Mouse (Mus musculus) brain, embryonic 14.5 days (tissue): ENCODE results near the gene Zfp62. TPM values are rescaled to one million over a fixed set of nuclear protein-coding genes. Genes with fewer than 3 reads are reported as not detected.

Experiments
- DNase-seq: peaks from one replicate; pipeline ENCODE4 v3.0.0-alpha.2; 2011; ENCODE audit warnings: low read depth
- CTCF ChIP-seq: fragments of 200-500 bp; IDR thresholded peaks from 2 replicates; pipeline ENCODE4 v1.5.1; 2012; ENCODE audit warnings: inconsistent platforms, mild to moderate bottlenecking, moderate library complexity, borderline replicate concordance; ENCODE audit not compliant: insufficient read depth, insufficient read length; ENCODE audit errors: extremely low read depth
- POLR2A ChIP-seq: fragments of 200-500 bp; IDR thresholded peaks from 2 replicates; pipeline ENCODE4 v1.6.1; 2012; ENCODE audit warnings: mild to moderate bottlenecking, inconsistent platforms, borderline replicate concordance; ENCODE audit not compliant: poor library complexity, insufficient read depth, insufficient read length, severe bottlenecking; ENCODE audit errors: extremely low read depth
- polyA plus RNA-seq: library from polyadenylated mRNA; depleted of rRNA; stranded (reverse); fragments of >200 nt; gene quantifications from 2 replicates; pipeline ENCODE4 v1.2.3, GENCODE M21; 2012

Zfp62 gene
- polyA plus RNA-seq, 1 experiment, result 34.9 TPM

DNA sequence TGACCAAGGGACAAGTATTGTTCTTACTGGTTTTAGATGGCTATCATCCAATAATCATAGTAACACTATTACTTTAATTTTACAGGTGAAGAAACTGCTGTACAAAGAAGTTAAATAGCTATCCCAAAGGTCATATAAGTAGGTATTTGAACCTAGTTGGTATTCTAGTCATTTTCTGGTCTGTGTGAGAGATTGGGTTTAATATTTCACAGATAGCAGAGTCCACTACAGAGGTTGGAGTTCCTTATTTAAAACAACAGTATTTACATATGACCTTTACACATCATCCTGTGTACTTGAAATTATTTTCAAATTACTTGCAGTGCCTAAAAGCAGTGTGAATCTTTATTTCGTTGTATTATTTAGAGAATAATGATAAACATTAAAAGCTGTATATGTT, 10.4 kb downstream of the Zfp62 start:
- no peak for DNase-seq
- no peak for TF ChIP-seq POLR2A
- TF ChIP-seq CTCF, result no peak

DNA sequence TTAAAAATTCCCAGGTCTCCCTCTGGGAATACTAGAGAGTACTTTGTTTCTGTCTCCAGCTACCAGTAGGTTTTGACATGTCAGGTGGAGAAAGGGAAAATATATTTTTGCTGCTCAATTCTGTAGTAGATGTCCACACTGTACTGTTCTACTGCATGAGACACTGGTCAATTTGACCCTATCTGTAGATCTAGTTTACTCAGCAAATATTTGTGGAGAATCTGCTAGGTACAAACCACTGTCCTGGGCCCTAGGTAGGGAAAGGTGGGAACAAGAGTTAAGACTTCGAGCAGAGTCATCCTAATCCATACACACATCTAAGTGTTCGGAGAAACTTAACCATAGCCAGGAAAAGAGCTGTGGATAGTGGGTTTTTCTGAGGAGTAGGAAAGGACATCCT, 16.2 kb downstream of the Zfp62 start:
- no peak for TF ChIP-seq CTCF
- TF ChIP-seq POLR2A, result no peak
- no peak for DNase-seq

DNA sequence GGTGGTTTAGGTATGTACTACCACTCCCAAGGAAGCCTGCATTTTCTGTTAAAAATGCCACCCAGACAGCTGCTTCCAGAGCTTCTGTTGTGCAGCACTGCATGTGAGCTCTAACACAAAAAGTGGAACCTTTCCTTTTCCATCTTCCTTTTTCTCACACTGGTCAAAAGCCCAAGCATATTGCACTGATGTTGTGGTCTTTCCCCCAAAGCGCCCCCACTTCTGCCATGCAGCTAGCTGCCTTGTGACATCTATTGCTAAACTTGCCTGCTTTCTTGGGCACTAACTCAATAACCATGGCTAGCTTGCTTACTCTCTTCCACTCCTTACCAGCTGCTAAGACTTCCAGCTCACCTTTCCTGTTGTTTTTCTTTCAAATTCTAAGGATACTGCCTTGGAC, 21.4 kb downstream of the Zfp62 start:
- no peak for TF ChIP-seq CTCF
- no peak for TF ChIP-seq POLR2A
- no peak for DNase-seq

DNA sequence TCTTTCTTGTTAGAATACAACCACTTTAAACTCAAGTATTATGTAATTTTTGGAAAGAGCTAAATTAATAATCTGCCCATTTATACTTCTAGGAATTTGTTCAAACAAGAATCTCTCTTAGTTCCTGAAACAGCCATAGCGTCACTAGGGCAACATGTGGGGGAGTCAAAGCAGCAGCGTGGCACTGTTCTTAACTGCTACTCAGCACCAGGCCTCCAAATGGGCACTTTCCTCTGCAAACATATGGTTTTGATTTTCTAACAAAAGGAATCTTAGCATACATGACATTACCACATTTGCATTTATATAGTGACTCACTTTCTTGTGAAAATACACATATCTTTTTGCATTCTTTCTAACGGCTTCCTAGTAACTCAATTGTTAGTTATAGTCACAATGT, 29.7 kb downstream of the Zfp62 start:
- TF ChIP-seq CTCF (no peak), POLR2A (no peak)
- no peak for DNase-seq

DNA sequence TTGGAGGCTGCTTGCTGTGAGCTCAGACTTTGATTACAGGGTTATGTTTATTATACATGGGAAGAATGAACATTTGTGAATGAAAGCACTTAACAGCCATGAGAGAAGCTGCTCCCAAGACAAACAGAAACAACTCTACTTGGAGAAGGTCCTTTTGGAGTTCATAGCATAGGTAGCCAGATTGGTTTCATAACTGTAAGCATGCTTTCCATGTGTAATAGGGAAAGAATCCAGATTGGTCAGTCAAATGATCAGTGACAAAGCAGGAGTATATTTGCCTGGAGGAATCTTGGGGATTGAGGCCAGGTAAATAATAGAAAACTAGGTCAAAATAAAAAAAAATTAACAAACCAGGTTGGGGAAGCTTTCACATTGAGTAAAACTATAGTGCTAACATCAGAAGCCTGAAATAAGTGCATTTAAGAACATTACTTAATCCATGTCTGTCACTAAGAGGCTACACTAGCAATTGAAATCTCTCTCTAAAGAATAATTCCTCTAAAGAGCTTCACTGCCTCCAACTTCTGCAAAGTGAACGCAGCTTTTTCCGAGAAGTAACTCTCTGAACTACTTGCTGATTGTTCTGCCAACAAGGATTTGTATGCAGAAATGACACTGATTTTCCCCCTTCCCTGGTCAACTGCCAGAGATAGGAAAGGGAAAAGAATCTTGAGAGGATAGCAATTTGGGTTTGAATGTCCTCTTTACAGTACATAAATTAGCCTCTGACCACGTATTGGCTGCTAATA, 32.5 kb downstream of the Zfp62 start:
- TF ChIP-seq POLR2A, result no peak
- TF ChIP-seq CTCF, result no peak
- no peak for DNase-seq

DNA sequence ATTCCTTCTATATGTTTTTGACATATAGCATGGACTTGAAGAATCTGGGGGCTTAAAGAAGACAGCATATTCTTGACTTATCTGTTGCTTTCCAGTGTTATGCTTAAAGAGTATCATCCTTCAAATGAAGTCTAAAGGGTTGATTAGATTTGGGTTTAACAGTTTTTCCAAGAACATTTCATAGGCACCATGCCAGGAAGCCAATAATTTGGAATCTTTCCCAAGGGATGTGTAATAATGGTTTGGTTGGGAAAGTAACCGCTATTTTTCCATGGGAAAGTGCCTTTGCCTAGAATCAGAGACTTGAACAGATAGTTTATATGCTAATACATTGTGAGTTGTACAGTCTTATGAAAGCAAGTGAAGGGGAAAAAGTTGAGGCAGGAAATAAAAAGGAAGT, 33.8 kb downstream of the Zfp62 start:
- no peak for DNase-seq
- TF ChIP-seq POLR2A (no peak), CTCF (no peak)

DNA sequence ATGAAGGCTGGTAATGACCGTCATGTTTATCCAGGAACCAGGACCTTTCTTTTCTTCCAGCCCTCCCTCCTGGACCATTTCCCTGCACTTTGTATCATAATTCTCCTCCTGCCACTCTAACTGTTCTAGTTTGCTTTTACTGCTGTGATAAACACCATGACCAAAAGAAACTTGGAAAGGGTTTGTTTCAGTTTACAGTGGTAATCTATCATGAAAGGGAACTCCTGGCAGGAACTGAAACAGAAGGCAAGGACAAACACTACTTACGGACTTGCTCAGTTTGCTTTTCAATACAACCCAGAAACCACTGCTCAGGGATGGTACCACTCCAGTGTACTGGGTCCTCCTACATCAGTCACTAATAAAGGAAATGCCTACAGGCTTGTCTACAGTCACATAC, 34.4 kb downstream of the Zfp62 start:
- TF ChIP-seq CTCF (no peak), POLR2A (no peak)
- no peak for DNase-seq

DNA sequence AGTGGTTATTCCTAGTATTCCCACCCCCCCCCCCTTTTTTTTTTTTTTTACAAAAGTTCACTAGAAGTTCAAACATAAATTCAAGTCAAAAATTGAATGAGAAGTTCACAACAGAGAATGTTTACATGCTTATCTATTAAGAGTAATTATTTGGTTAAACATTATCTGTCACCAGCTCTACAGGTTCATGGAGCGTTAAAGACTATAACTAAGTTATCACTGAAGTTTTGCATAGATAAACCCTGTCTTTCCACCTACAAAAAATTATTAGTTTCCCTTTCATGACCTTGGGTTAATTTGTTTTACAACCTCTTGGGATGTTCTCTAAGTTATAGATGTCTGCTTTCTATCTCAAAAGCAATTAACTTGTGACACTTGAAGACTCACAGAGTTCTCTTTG, 37.2 kb downstream of the Zfp62 start:
- DNase-seq, result no peak
- TF ChIP-seq CTCF (no peak), POLR2A (no peak)

DNA sequence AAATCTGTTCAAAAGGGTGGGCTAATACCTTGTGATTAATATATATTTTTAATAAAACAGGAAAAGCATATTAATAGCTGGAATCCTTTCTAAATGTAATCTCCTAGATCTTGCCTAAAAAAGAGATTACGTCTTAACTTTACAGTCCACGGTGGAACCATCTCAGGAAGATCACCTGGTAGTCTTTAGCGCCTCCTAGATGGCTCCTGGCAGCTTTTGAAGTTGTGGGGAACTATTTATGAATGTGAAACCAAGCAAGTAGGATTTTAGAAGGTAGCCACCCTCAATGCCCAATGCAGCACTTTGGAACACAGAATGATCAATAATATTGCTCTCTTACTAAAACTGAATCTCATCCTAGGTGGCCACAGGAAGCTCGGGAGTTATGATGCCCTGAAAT, 37.8 kb downstream of the Zfp62 start:
- no peak for DNase-seq
- TF ChIP-seq CTCF, result no peak
- no peak for TF ChIP-seq POLR2A

DNA sequence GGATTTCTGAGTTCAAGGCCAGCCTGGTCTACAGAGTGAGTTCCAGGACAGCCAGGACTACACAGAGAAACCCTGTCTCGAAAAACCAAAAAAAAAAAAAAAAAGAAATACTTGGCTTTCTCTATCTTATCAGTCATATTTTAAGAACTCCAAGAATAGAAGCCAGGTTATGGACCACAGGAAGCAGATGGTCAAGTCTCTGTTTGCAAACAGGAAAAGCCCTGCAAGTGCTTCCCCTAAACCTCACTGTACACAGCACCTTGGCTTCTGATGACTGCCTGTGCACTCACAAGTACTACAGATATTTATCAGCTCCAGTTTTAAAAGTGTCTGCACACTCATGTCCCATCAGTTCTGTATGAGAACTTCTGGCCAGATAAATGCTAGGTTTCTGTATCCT, 38.4 kb downstream of the Zfp62 start:
- TF ChIP-seq CTCF (no peak), POLR2A (no peak)
- DNase-seq, result no peak

DNA sequence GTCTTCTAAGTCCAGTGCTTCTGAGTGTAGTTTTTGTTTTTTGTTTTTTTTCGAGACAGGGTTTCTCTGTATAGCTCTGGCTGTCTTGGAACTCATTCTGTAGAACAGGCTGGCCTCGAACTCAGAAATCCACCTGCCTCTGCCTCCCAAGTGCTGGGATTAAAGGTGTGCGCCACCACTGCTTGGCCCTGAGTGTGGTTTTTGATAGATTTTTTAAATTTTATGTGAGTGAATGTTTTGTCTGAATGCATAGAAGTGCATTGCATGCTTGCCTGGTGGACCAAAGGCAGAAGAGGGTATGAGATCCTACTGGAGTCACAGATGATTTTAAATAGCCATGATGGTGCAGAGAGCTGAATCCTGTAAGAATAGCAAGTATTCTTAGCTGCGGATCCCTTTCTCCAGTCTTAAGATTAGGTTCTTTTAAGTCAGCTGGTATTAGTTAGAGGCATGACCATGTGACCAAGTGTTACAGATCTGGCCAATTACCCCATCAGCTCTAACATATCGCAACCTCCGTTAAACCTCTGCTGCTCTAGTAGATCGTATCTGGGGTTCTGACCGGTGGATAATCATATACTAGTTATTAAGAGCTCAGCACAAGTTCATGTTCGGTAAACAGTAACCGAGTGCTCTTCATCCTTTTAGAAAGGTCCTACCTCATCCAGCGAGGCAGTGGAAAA, 40.0 kb downstream of the Zfp62 start:
- DNase-seq, result peak; percentile 56
- TF ChIP-seq CTCF (no peak), POLR2A (no peak)
